Mouse (Mus musculus) hematopoietic multipotent progenitor cell, adult 10-12 weeks (in vitro differentiated cells): ENCODE results near the gene Zfp534. TPM values are rescaled to one million over a fixed set of nuclear protein-coding genes. Genes with fewer than 3 reads are reported as not detected.

ENCODE experiments used
- polyA plus RNA-seq: library from polyadenylated mRNA; stranded (reverse); fragments of >175 nt; gene quantifications from 2 replicates; pipeline ENCODE4 v1.2.3, GENCODE M21; 2012; ENCODE audit warnings: low replicate concordance

Zfp534 gene
- not detected in 2 replicates for polyA plus RNA-seq

GRCm38 (mm10) chr4:147702453-147702852 lies at the start of gene Zfp534:
Zfp534 (minus strand) TSS chr4:147702553.

GRCm38 (mm10) chr4:147642413-147642812 lies 59.9 kb downstream of the Zfp534 start, which contains the start of gene Zfp979:
Zfp979 (minus strand) TSS chr4:147642513.

Other genes with a start within 250 kb of the Zfp534 start
- 0.25 TPM in 1 of 2 replicates, not detected in the other for gene Zfp982, start 210.1 kb downstream of the Zfp534 start, polyA plus RNA-seq
- gene Gm16503, start 162.3 kb downstream of the Zfp534 start, polyA plus RNA-seq = not detected in 2 replicates
- not detected in 2 replicates for gene Zfp985, start 149.3 kb downstream of the Zfp534 start, polyA plus RNA-seq
- not detected in 2 replicates for gene Zfp979, start 60.0 kb downstream of the Zfp534 start, polyA plus RNA-seq
- 1.2 and 2.1 TPM in 2 replicates for gene Zfp984, start 107.2 kb upstream of the Zfp534 start, polyA plus RNA-seq
- 0.13 and 0.52 TPM in 2 replicates for gene Zfp933, start 145.8 kb upstream of the Zfp534 start, polyA plus RNA-seq
- gene Miip, start 166.3 kb upstream of the Zfp534 start, polyA plus RNA-seq = 127 and 261 TPM in 2 replicates
- 0.61 and 0.72 TPM in 2 replicates for gene Fv1, start 166.4 kb upstream of the Zfp534 start, polyA plus RNA-seq
- gene Mfn2, start 202.2 kb upstream of the Zfp534 start, polyA plus RNA-seq = 13.6 and 22.1 TPM in 2 replicates
- gene Plod1, start 234.2 kb upstream of the Zfp534 start, polyA plus RNA-seq = 11.9 and 12.5 TPM in 2 replicates
- gene 2510039O18Rik, start 238.3 kb upstream of the Zfp534 start, polyA plus RNA-seq = 141 and 142 TPM in 2 replicates